Mouse (Mus musculus) MEL (cell line): ENCODE results near the gene Smarca4.

ENCODE experiments used
- EP300 ChIP-seq, 2 experiments: IDR thresholded peaks; 2 replicates each; pipeline ENCODE4 v1.6.1; 2011; ENCODE audit warnings: improper control_type of control experiment in 2 of 2, low read length in 2 of 2, low read depth in 1 of 2, mild to moderate bottlenecking in 1 of 2
- JUND ChIP-seq: IDR thresholded peaks from 2 replicates; pipeline ENCODE4 v1.6.1; 2011; ENCODE audit warnings: low read depth, mild to moderate bottlenecking, improper control_type of control experiment, low read length
- KAT2A ChIP-seq: conservative IDR thresholded peaks from 2 replicates; pipeline ENCODE4 v1.6.1; 2012; ENCODE audit warnings: low read depth, low read length, improper control_type of control experiment, inconsistent platforms
- MAX ChIP-seq: IDR thresholded peaks from 2 replicates; pipeline ENCODE4 v1.6.1; 2011; ENCODE audit warnings: low read length, improper control_type of control experiment
- NRF1 ChIP-seq: IDR thresholded peaks from 2 replicates; pipeline ENCODE4 v1.6.1; 2014; ENCODE audit warnings: low read depth, mild to moderate bottlenecking, inconsistent platforms, low read length, improper control_type of control experiment, moderate library complexity; ENCODE audit not compliant: poor library complexity, insufficient read depth, severe bottlenecking
- SIN3A ChIP-seq: IDR thresholded peaks from 2 replicates; pipeline ENCODE4 v1.6.1; 2012; ENCODE audit warnings: low read length, improper control_type of control experiment, inconsistent platforms

- no peak for TF ChIP-seq JUND
- peak; percentile 92 for TF ChIP-seq SIN3A
- peak; percentile 90 for TF ChIP-seq NRF1
- TF ChIP-seq KAT2A: no peak; the same call in 1 of the 2 replicates
- TF ChIP-seq MAX: peak; percentile 82
- TF ChIP-seq EP300 (IDR thresholded peaks at IDR 0.05; ENCODE audit: low read depth in 1 of 2, low read length in 2 of 2): peak in 1 of 2 experiments; percentile 76; a peak in 2 of 4 replicates
These were observed at the start of gene Smarca4 for GRCm38 (mm10) chr9:21615617-21616231.
